Mouse (Mus musculus): ENCODE data around the gene Cfh.
"Not testable (repeated sequence)": the region's sequence is repeated elsewhere in the genome, so short reads cannot be mapped to it uniquely, and the experiment has no call there.

Cfh gene

GRCm38 (mm10) chr1:140183664-140184063, at the start of gene Cfh:
Gene Cfh, minus strand, starts transcription at chr1:140183764.
- not testable (repeated sequence) for DNase-seq

GRCm38 (mm10) chr1:140226673-140227072, 43.1 kb upstream of the Cfh start:
- no peak for DNase-seq

- DNase-seq = no peak
Observed at GRCm38 (mm10) chr1:140225221-140225620, 41.7 kb upstream of the Cfh start.

GRCm38 (mm10) chr1:140205329-140205728, 21.8 kb upstream of the Cfh start:
- no peak for DNase-seq

- DNase-seq = not testable (repeated sequence)
Observed at GRCm38 (mm10) chr1:140188500-140188899, 4.9 kb upstream of the Cfh start.

GRCm38 (mm10) chr1:140183208-140183607, 356 bp downstream of the Cfh start:
- DNase-seq = peak; percentile 51

GRCm38 (mm10) chr1:140180125-140180524, 3.4 kb downstream of the Cfh start:
- DNase-seq = no peak

GRCm38 (mm10) chr1:140175442-140175841, 8.1 kb downstream of the Cfh start:
- no peak for DNase-seq

GRCm38 (mm10) chr1:140171581-140172154, 11.9 kb downstream of the Cfh start:
- no peak for DNase-seq

- DNase-seq = no peak
Observed at GRCm38 (mm10) chr1:140158970-140159369, 24.6 kb downstream of the Cfh start.

- no peak for DNase-seq
Observed at GRCm38 (mm10) chr1:140069471-140069870, 114.1 kb downstream of the Cfh start.
